Mouse (Mus musculus): ENCODE data around the gene Disp2.

GRCm38 (mm10) chr2:118733341-118733740, 46.2 kb upstream of the Disp2 start:
- TF ChIP-seq CTCF (IDR thresholded peaks at IDR 0.05; ENCODE audit: low read depth) (no peak), EP300 (IDR thresholded peaks at IDR 0.05; ENCODE audit: low read depth) (no peak)

Measured in heart, postnatal 0 days (tissue).